Mouse (Mus musculus) heart, postnatal 25 days (tissue): Measurements from ENCODE around the gene Clstn2. TPM values are rescaled to one million over a fixed set of nuclear protein-coding genes. Genes with fewer than 3 reads are reported as not detected.

ENCODE experiments used
- DNase-seq: peaks from one replicate; pipeline ENCODE4 v3.0.0; 2022; ENCODE audit warnings: low spot score
- intact Hi-C: fragments of 180-260 bp; cut with DNase I; formaldehyde crosslinking; loops from one replicate; pipeline ENCODE4 v1.15.1; 2025
- total RNA-seq, 2 experiments: library from RNA; stranded (reverse); gene quantifications; 2 replicates each; pipeline ENCODE4 v1.2.3; 2021

Clstn2 gene
- total RNA-seq, 2 experiments from 2014 or later = 0.81 to 0.88 TPM

- intact Hi-C loops = no loop called here
- DNase-seq = no peak
Measured at GRCm38 (mm10) chr9:97788151-97788670, 244.8 kb downstream of the Clstn2 start.

- DNase-seq = no peak
- intact Hi-C loops = no loop called here
Measured at GRCm38 (mm10) chr9:97780032-97780616, 252.9 kb downstream of the Clstn2 start.

GRCm38 (mm10) chr9:97775770-97776169 is 257.2 kb downstream of the Clstn2 start:
- intact Hi-C loops = no loop called here
- DNase-seq = no peak

- intact Hi-C loops = no loop called here
- DNase-seq = no peak
Measured at GRCm38 (mm10) chr9:97774991-97775390, 258.0 kb downstream of the Clstn2 start.

GRCm38 (mm10) chr9:97773911-97774310 is 259.1 kb downstream of the Clstn2 start:
- no peak for DNase-seq
- intact Hi-C loops = no loop called here

GRCm38 (mm10) chr9:97772431-97772830 is 260.6 kb downstream of the Clstn2 start:
- DNase-seq = no peak
- intact Hi-C loops = no loop called here

- intact Hi-C loops = no loop called here
- no peak for DNase-seq
Measured at GRCm38 (mm10) chr9:97769331-97769730, 263.6 kb downstream of the Clstn2 start.

- intact Hi-C loops = no loop called here
- DNase-seq = no peak
Measured at GRCm38 (mm10) chr9:97765251-97765767, 267.7 kb downstream of the Clstn2 start.

GRCm38 (mm10) chr9:97763048-97763447 is 269.9 kb downstream of the Clstn2 start:
- intact Hi-C loops = no loop called here
- no peak for DNase-seq

GRCm38 (mm10) chr9:97755599-97756270 is 277.2 kb downstream of the Clstn2 start:
- no peak for DNase-seq
- intact Hi-C loops = no loop called here

- no peak for DNase-seq
- intact Hi-C loops = no loop called here
Measured at GRCm38 (mm10) chr9:97753715-97754114, 279.3 kb downstream of the Clstn2 start.

GRCm38 (mm10) chr9:97746574-97746973 is 286.4 kb downstream of the Clstn2 start:
- no peak for DNase-seq
- intact Hi-C loops = no loop called here

GRCm38 (mm10) chr9:97727715-97728486 is 305.1 kb downstream of the Clstn2 start:
- no peak for DNase-seq
- intact Hi-C loops = no loop called here

- intact Hi-C loops = no loop called here
- DNase-seq = no peak
Measured at GRCm38 (mm10) chr9:97717728-97718127, 315.3 kb downstream of the Clstn2 start.

GRCm38 (mm10) chr9:97717005-97717404 is 316.0 kb downstream of the Clstn2 start:
- no peak for DNase-seq
- intact Hi-C loops = no loop called here

GRCm38 (mm10) chr9:97712888-97713287 is 320.1 kb downstream of the Clstn2 start:
- DNase-seq = no peak
- intact Hi-C loops = no loop called here

- DNase-seq = no peak
- intact Hi-C loops = no loop called here
Measured at GRCm38 (mm10) chr9:97703901-97704503, 329.0 kb downstream of the Clstn2 start.

GRCm38 (mm10) chr9:97702989-97703388 is 330.0 kb downstream of the Clstn2 start:
- no peak for DNase-seq
- intact Hi-C loops = no loop called here

- intact Hi-C loops = no loop called here
- no peak for DNase-seq
Measured at GRCm38 (mm10) chr9:97699983-97700382, 333.0 kb downstream of the Clstn2 start.

GRCm38 (mm10) chr9:97699020-97699419 is 334.0 kb downstream of the Clstn2 start:
- intact Hi-C loops = no loop called here
- no peak for DNase-seq
